Mouse (Mus musculus) left cerebral cortex, adult 11 months (tissue): ENCODE measurements around the gene Ggt5.
"Not testable (repeated sequence)": the region's sequence is repeated elsewhere in the genome, so short reads cannot be mapped to it uniquely, and the experiment has no call there.

ENCODE experiments used
- DNase-seq: peaks from one replicate; pipeline ENCODE4 v3.0.0; 2022; ENCODE audit warnings: low spot score

The Ggt5 gene

DNA sequence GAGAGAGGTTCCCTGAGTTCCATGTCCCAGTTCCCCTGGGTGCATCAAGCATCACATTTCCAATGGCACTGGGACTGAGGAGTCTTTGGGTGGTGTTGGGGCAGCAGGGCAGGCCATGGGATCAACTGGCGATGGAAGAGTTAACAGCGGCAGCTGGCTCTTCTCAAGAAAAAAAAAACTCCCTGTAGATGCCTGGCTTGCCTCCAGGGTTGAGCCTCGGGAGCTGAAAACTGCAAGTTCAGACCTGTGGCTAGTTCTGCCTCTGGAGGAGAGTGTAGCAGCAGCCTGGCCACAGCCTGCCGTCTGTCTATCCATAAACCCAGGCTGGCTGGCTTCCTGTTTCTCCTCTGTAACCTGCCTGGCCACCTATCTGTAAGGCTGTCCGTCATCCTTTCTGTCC lies at the start of gene Ggt5:
Gene Ggt5 (plus strand): TSS at position 212 of the 400 bp plus-strand sequence.
- DNase-seq = no peak

GRCm38 (mm10) chr10:75547901-75548300 lies 41.2 kb upstream of the Ggt5 start:
- no peak for DNase-seq

DNA sequence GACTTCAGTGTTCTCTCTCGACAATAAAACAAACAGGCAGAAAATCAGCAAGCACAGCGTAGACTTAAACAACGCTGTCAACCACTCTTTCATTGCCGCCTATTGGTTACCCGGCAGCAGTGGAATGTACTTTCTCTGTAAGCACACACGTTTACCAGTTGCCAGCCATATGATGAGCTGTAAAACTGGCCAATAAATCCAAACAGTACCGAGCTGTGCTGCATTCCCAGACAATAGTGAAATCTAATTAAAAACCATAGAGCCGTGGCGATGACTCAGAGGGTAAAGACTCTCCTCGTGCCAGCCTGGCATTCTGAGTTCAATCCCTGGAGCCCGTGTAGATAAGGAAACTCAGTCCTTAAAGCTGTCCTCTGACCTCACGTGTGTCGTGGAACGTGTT lies 40.7 kb upstream of the Ggt5 start:
- DNase-seq = no peak

DNA sequence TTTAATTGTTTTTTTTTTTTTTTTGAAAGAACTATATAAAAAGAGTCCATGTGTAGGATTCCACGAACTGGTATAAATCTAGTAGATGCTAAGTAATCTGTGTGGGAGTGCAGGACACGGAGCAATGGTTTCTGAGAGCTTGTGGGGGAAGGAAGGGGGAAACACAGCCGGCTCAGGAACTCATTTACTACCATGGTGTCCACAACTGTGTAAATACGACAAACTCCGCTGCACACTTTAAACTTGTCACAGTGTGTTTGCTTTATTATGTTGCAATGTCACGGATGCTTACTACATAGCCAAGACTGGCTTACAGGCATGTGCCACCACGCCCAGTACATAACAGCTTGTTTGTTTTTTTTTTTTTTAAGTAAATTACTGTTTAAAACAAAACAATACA lies 39.3 kb upstream of the Ggt5 start:
- DNase-seq = no peak

DNA sequence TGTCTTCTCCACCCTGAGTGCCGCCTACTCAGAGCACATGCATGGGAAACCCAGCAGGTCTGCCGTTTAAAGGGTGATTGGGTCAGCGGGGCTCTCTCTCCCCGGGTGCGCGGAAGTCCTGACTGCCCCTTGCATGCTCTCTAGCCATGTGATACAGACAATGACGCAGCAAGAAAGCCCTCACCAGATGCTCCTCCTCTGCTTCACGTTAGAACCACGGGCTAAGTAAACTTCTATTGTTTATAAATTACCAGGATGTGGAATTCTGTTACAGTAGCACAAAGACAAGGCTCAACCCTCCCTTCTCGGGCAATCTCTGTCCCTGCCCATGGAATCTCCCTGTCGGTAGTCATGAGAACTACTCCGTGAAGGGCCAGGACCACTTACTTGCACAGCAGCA lies 38.0 kb upstream of the Ggt5 start:
- DNase-seq = no peak

- DNase-seq = no peak
Measured at GRCm38 (mm10) chr10:75552106-75552505, 37.0 kb upstream of the Ggt5 start.

DNA sequence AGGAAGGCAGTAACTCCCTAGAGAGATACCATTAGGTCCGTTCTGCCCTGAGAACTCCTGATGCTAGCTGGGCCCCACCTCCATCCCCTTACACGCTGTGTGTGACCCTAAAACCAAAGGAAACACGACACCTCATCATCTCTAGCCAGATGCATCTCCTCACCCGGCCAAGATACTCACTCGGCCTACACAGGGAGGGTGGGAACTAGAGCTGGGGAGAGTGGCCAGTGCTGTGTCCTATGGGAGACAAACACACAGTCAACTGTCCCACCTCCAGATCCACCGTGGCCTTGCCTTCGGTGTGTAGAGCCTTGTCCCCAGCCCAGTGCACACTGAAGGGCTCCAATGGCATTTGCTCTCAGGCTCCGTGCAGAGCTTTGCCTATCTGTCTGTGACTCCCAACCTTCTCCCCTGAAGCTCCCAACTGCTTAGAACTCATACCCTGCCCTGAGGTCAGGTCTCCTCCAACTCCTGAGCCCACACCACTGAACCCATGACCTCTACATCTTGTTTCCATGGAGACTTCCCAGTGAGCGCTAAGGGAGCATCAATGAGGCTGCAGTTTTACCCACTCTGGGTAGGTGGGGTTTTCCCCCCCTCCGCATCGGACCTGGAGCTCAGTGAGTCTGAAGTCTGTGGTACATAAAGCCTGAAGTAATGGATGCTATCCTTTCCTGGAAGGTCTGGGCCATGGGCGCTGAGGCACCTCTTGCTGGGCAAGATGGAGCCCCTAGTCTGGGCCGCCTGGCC lies 36.3 kb upstream of the Ggt5 start:
- no peak for DNase-seq

GRCm38 (mm10) chr10:75554090-75554489 lies 35.0 kb upstream of the Ggt5 start:
- no peak for DNase-seq

- no peak for DNase-seq
Measured at GRCm38 (mm10) chr10:75555557-75555956, 33.6 kb upstream of the Ggt5 start.

DNA sequence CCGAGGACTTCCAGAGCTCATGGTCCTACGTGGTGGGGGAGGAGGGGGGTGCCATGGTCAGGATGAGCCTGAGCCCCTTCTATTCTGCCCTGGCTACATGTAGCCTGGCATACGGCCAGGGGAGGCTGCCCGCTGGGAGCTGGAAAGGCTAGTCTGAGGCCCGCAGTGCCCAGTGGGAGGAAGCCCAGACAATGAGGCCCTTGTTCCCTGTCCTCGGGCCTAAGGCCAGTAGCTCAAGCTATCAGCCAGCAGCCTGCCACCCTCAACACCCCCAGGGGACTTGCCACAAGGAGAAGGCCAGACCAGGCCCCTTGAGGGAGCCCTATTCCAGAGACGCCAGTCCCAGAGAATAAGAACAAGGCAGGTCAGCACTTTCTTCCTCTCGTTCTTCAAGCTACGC lies 33.1 kb upstream of the Ggt5 start:
- peak; percentile 76 for DNase-seq

- no peak for DNase-seq
Measured at GRCm38 (mm10) chr10:75558515-75558914, 30.6 kb upstream of the Ggt5 start.

- no peak for DNase-seq
Measured at GRCm38 (mm10) chr10:75559041-75559675, 30.0 kb upstream of the Ggt5 start.

- DNase-seq = no peak
Measured at GRCm38 (mm10) chr10:75559676-75560548, 29.2 kb upstream of the Ggt5 start, which contains the start of gene Lrrc75b. Gene Lrrc75b (minus strand): TSS chr10:75560330.

GRCm38 (mm10) chr10:75560549-75560899 lies 28.6 kb upstream of the Ggt5 start:
- DNase-seq = no peak

GRCm38 (mm10) chr10:75561071-75561654 lies 28.0 kb upstream of the Ggt5 start, which contains the start of gene Ggt1:
Gene Ggt1 (plus strand): TSS chr10:75561604.
- DNase-seq = no peak

GRCm38 (mm10) chr10:75562596-75562995 lies 26.5 kb upstream of the Ggt5 start:
- no peak for DNase-seq

DNA sequence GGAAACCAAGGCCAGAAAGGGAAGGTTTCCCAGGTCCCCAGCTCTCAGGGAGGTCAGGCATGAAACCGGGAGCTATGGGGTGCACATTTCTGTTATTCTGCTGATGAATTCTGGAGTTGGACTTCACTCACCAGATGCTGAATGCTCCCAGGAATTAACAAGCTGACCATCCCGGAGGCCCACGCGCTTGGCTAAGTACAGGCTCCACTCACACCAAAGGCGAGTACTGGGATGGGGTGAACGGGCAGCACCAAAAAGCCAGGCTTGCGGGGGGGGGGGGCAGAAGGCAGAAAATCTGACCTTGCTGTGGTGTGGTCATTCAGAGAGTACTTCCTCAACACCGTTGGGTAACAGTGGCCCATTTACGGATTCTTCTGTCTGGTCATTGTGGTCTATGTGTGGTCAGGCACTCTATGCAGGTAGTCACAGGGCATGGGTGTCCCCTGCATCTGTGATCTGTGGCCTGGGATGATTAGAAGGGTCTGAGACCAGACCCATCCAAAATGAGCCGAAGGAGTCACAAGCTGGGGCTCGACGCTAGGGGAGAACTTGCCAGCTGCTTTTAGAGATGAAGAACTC lies 24.4 kb upstream of the Ggt5 start:
- DNase-seq = no peak

GRCm38 (mm10) chr10:75565436-75565835 lies 23.7 kb upstream of the Ggt5 start:
- DNase-seq = no peak

DNA sequence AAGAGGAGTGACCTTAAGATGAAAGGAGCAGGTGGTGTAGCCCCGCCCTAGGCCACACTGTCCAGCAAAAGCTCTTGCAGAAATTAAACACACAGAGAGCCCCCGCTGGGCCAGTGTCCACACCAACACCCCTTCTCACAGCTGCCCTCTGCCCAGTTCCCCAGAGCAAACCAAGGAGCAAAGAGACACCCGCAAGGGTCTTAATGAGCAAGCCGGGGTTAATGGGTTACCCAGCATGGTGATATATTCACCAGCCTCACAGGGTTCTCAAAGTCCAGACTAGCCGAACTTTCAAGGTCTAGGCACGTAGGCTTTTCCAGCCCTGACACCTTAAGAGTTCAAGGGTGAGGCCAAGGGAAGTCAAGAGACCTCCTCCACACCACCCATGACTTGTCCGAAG lies 23.2 kb upstream of the Ggt5 start:
- DNase-seq = no peak

- no peak for DNase-seq
Measured at GRCm38 (mm10) chr10:75566321-75566720, 22.8 kb upstream of the Ggt5 start.

GRCm38 (mm10) chr10:75566765-75567164 lies 22.4 kb upstream of the Ggt5 start:
- not testable (repeated sequence) for DNase-seq

GRCm38 (mm10) chr10:75568029-75568428 lies 21.1 kb upstream of the Ggt5 start:
- DNase-seq = no peak
